Mouse (Mus musculus) embryonic facial prominence, embryonic 10.5 days (tissue): Measurements from ENCODE around the gene H2-Q6. TPM values are rescaled to one million over a fixed set of nuclear protein-coding genes. Genes with fewer than 3 reads are reported as not detected.
"Not testable (repeated sequence)": the region's sequence is repeated elsewhere in the genome, so short reads cannot be mapped to it uniquely, and the experiment has no call there.

Experiments used
- DNase-seq: peaks from one replicate; pipeline ENCODE4 v3.0.0-alpha.2; 2017; ENCODE audit warnings: low spot score
- H3K27ac ChIP-seq: fragments of 300-500 bp; sonication (generic); replicated peaks from 2 replicates; pipeline ENCODE4 v1.5.1; 2016; ENCODE audit warnings: mild to moderate bottlenecking
- H3K27me3 ChIP-seq: fragments of 300-500 bp; sonication (generic); replicated peaks from 2 replicates; pipeline ENCODE4 v1.6.1; 2016; ENCODE audit warnings: low read depth, mild to moderate bottlenecking; ENCODE audit not compliant: poor library complexity, severe bottlenecking
- H3K36me3 ChIP-seq: fragments of 300-500 bp; sonication (generic); replicated peaks from 2 replicates; pipeline ENCODE4 v1.6.1; 2016; ENCODE audit warnings: mild to moderate bottlenecking, moderate library complexity
- H3K4me1 ChIP-seq: fragments of 300-500 bp; sonication (generic); 2 replicates; pipeline ENCODE4 v1.6.1; 2016
- H3K4me3 ChIP-seq: fragments of 300-500 bp; sonication (generic); 2 replicates; pipeline ENCODE4 v1.5.1; 2016; ENCODE audit warnings: mild to moderate bottlenecking, moderate library complexity
- H3K9me3 ChIP-seq: fragments of 300-500 bp; sonication (generic); 2 replicates; pipeline ENCODE4 v1.6.1; 2016; ENCODE audit warnings: mild to moderate bottlenecking
- WGBS: fragments of 180-500 bp; shearing (Covaris S2); methylation state at CpG from one replicate; pipeline ENCODE4 v1.1.7; 2016; 5-methylcytosine and 5-hydroxymethylcytosine counted together
- polyA plus RNA-seq: library from polyadenylated mRNA; unstranded; fragments of >200 nt; fragmentation: Nextera tagmentation; extraction: Ambion mirVana; gene quantifications from 2 replicates; pipeline ENCODE4 v1.2.1, GENCODE M21; 2016

Gene H2-Q6
- polyA plus RNA-seq, 1 experiment from 2014 or later = 1.5 TPM

- DNase-seq = peak; percentile 67
- 14% methylated on average over 11 of the region's 11 CpGs for WGBS
- H3K9me3 ChIP-seq, H3K36me3 ChIP-seq, H3K4me1 ChIP-seq, H3K4me3 ChIP-seq, H3K27ac ChIP-seq: not testable (repeated sequence)
- H3K27me3 ChIP-seq = peaks cover 53% of the 10 kb centered on the region
Observed at GRCm38 (mm10) chr17:35420206-35420810, 4.3 kb upstream of the H2-Q6 start.

DNA sequence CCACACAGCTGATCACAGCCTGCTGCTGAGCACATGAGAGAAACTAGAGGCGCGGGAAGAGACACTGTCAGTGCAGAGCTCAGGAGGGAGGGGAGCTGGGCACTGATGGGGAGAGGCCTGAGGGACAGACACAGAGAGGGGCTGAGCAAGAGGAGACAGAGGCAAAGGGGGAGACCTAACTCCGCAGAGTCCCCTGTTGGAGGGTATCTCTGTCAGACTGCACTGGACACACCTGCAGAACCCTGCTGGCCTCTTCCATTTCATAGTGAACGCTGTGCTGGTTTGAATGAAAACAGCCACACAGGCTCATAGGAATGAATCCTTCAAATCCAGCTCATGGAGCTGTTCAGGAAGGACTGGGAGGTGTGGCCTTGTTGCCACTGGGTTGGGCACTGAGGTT is 3.3 kb upstream of the H2-Q6 start:
- Histone ChIP-seq H3K27me3 (peaks cover 63% of the 10 kb centered on the region), H3K4me1 (peaks cover 12% of the 10 kb centered on the region)
- H3K36me3 ChIP-seq, H3K27ac ChIP-seq, H3K9me3 ChIP-seq, DNase-seq, H3K4me3 ChIP-seq: not testable (repeated sequence)
- WGBS = 88% methylated on average over 4 of the region's 4 CpGs

GRCm38 (mm10) chr17:35422360-35422759 is 2.3 kb upstream of the H2-Q6 start:
- not testable (repeated sequence) for H3K36me3 ChIP-seq, H3K9me3 ChIP-seq, H3K27ac ChIP-seq, DNase-seq, H3K4me3 ChIP-seq
- H3K4me1 ChIP-seq = peaks cover 12% of the 10 kb centered on the region
- WGBS = 89% methylated on average over 5 of the region's 5 CpGs
- peaks cover 66% of the 10 kb centered on the region for H3K27me3 ChIP-seq

DNA sequence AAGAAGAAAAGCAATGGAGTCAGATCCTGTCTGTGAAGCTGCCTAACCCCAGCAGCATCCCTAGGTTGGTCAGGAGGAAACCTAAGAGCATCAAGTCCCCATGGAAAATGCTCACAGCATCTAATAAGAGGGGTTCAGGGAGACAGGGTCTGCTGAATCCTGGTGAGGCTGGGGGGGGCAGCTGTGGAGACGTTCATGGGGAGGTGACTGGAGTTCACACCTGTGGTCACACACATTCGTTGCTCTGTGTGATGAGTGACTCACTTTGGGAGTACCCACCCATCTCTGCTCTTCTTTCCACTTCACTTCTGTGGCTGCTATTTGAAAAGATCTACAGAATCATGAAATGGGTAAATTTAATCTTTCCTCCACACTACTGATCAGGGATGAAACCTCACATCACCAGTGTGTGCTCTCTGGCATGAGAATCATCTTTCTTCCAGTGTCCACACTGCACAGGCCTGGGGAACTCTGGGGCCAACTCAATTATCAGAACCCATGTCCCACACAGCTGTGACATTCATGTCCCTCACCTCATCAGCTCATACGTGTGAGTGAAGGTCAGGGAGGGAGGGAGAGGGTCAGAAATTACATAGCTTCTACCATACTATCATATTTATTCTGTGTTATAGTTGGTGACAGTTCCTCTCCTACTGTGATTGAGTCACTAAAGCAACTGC is 1.4 kb upstream of the H2-Q6 start:
- H3K27ac ChIP-seq, H3K9me3 ChIP-seq, H3K4me3 ChIP-seq, DNase-seq, H3K36me3 ChIP-seq: not testable (repeated sequence)
- WGBS = 70% methylated on average over 3 of the region's 3 CpGs
- peaks cover 66% of the 10 kb centered on the region for H3K27me3 ChIP-seq
- H3K4me1 ChIP-seq = peaks cover 12% of the 10 kb centered on the region

- H3K9me3 ChIP-seq, H3K27ac ChIP-seq, H3K36me3 ChIP-seq, DNase-seq, H3K4me3 ChIP-seq: not testable (repeated sequence)
- WGBS = 74% methylated on average over 3 of the region's 3 CpGs
- Histone ChIP-seq H3K27me3 (peaks cover 64% of the 10 kb centered on the region), H3K4me1 (peaks cover 12% of the 10 kb centered on the region)
Observed at GRCm38 (mm10) chr17:35424106-35424505, 544 bp upstream of the H2-Q6 start.

DNA sequence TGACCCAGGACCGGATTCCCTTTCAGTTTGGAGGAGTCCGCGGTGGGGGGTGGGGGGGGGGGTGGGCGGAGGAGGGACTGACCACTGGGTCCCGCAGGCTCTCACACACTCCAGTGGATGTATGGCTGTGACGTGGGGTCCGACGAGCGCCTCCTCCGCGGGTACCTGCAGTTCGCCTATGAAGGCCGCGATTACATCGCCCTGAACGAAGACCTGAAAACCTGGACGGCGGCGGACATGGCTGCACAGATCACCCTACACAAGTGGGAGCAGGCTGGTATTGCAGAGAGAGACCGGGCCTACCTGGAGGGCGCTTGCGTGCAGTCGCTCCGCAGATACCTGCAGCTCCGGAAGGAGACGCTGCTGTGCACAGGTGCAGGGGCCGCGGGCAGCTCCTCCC is 824 bp downstream of the H2-Q6 start:
- Histone ChIP-seq H3K4me3 (peak overlapping the region; percentile 55), H3K27me3 (peaks cover 61% of the 10 kb centered on the region), H3K4me1 (peaks cover 12% of the 10 kb centered on the region)
- not testable (repeated sequence) for H3K36me3 ChIP-seq, H3K27ac ChIP-seq, H3K9me3 ChIP-seq
- 9% methylated on average over 28 of the region's 28 CpGs for whole genome bisulfite sequencing
- peak; percentile 45 for DNase-seq

DNA sequence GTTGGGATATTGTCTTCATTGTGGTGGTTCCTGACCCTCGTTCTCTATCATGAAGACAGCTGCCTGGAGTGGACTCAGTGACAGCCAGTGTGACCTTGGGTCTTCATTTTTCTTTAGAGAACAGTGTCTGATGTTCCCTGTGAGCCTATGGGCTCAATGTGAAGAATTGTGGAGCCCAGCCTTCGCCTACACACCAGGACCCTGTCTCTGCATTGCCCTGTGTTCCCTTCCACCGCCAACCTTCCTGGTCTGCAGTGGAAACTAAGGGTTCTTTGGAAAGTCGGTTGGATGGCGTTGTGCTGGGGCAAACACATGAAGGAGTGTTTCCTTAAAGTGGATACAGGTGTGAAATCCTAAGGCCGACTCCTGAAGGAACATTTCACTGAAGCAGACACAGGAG is 4.2 kb downstream of the H2-Q6 start:
- not testable (repeated sequence) for H3K36me3 ChIP-seq, H3K4me3 ChIP-seq, DNase-seq, H3K9me3 ChIP-seq, H3K27ac ChIP-seq
- H3K4me1 ChIP-seq = peaks cover 12% of the 10 kb centered on the region
- peaks cover 44% of the 10 kb centered on the region for H3K27me3 ChIP-seq
- WGBS = 85% methylated on average over 6 of the region's 6 CpGs

GRCm38 (mm10) chr17:35430671-35431070 is 6.0 kb downstream of the H2-Q6 start:
- DNase-seq, H3K36me3 ChIP-seq, H3K27ac ChIP-seq, H3K9me3 ChIP-seq, H3K4me1 ChIP-seq, H3K4me3 ChIP-seq: not testable (repeated sequence)
- WGBS = 83% methylated on average over 6 of the region's 6 CpGs
- H3K27me3 ChIP-seq = peaks cover 30% of the 10 kb centered on the region

DNA sequence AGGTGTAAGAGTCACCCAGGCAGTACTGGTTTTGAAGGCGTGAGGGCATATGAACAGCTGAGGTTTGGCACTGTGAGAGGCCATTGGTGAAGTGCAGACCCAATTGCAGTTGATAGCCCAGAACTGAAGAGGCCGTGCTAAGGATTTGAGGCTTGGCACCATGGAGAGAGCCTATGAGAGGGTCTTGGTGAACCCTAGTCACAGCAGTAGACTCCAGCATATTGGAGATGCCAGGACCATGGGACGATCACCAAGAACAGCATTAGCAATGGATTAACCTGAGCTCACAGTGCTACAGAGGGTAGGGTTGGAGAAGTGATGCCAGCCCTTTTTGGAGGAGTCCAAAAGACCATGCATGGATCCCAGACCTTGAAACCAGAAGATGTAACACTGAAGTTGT is 7.5 kb downstream of the H2-Q6 start:
- H3K27me3 ChIP-seq = peaks cover 24% of the 10 kb centered on the region
- H3K9me3 ChIP-seq, H3K4me1 ChIP-seq, H3K4me3 ChIP-seq, DNase-seq, H3K27ac ChIP-seq, H3K36me3 ChIP-seq: not testable (repeated sequence)
- 83% methylated on average over 3 of the region's 3 CpGs for WGBS

GRCm38 (mm10) chr17:35434836-35435235 is 10.2 kb downstream of the H2-Q6 start:
- peaks cover 32% of the 10 kb centered on the region for H3K27me3 ChIP-seq
- peak; percentile 74 for DNase-seq
- not testable (repeated sequence) for H3K27ac ChIP-seq, H3K36me3 ChIP-seq, H3K4me3 ChIP-seq, H3K9me3 ChIP-seq, H3K4me1 ChIP-seq
- 10% methylated on average over 8 of the region's 8 CpGs for WGBS

DNA sequence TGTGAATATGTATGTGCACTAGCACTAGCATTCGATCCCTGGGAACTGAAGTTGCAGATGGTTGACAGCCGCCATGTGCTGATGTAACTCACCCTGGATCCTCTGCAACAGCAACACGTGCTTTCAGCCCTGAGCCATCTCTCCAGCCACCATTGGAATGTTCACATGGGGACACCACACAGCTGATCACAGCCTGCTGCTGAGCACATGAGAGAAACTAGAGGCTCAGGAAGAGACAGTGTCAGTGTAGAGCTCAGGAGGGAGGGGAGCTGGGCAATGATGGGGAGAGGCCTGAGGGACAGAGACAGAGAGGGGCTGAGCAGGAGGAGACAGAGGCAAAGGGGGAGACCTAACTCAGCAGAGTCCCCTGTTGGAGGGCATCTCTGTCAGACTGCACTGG is 10.9 kb downstream of the H2-Q6 start:
- not testable (repeated sequence) for DNase-seq, H3K36me3 ChIP-seq, H3K9me3 ChIP-seq, H3K4me3 ChIP-seq, H3K4me1 ChIP-seq, H3K27ac ChIP-seq
- WGBS = 77% methylated on average over 3 of the region's 3 CpGs
- H3K27me3 ChIP-seq = peaks cover 40% of the 10 kb centered on the region

DNA sequence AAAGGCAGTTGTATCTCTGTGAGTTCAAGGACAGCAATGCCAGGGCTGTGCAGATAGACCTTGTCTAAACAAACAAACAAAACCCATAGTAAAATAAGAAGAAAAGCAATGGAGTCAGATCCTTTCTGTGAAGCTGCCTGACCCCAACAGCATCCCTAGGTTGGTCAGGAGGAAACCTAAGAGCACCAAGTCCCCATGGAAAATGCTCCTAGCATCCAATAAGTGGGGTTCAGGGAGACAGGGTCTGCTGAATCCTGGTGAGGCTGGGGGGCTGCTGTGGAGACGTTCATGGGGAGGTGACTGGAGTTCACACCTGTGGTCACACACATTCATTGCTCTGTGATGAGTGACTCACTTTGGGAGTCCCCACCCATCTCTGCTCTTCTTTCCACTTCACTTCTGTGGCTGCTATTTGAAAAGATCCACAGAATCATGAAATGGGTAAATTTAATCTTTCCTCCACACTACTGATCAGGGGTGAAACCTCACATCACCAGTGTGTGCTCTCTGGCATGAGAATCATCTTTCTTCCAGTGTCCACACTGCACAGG is 12.8 kb downstream of the H2-Q6 start:
- H3K9me3 ChIP-seq, H3K27ac ChIP-seq, DNase-seq, H3K4me1 ChIP-seq, H3K4me3 ChIP-seq, H3K36me3 ChIP-seq: not testable (repeated sequence)
- H3K27me3 ChIP-seq = peaks cover 40% of the 10 kb centered on the region
- WGBS = 66% methylated on average over 1 of the region's 1 CpGs

GRCm38 (mm10) chr17:35438395-35438794 is 13.7 kb downstream of the H2-Q6 start:
- H3K36me3 ChIP-seq, DNase-seq, H3K27ac ChIP-seq, H3K9me3 ChIP-seq, H3K4me1 ChIP-seq, H3K4me3 ChIP-seq: not testable (repeated sequence)
- 84% methylated on average over 3 of the region's 3 CpGs for WGBS
- H3K27me3 ChIP-seq = peaks cover 40% of the 10 kb centered on the region
